Mouse (Mus musculus) G1E (cell line): ENCODE data around the gene Triap1.

Experiments
- CTCF ChIP-seq: IDR thresholded peaks from 2 replicates; pipeline ENCODE4 v1.5.1; 2012; ENCODE audit warnings: low read depth, low read length, inconsistent platforms, mixed read lengths
- GATA1 ChIP-seq: IDR thresholded peaks from 2 replicates; pipeline ENCODE4 v1.6.1; 2012; ENCODE audit warnings: borderline replicate concordance, low read length, inconsistent platforms, mixed read lengths
- GATA2 ChIP-seq: IDR thresholded peaks from 2 replicates; pipeline ENCODE4 v1.6.1; 2012; ENCODE audit warnings: low read depth, low read length, inconsistent platforms, borderline replicate concordance
- POLR2AphosphoS5 ChIP-seq: IDR thresholded peaks from 2 replicates; pipeline ENCODE4 v1.6.1; 2012; ENCODE audit warnings: low read depth, low read length, inconsistent platforms; ENCODE audit not compliant: insufficient replicate concordance
- TAL1 ChIP-seq: conservative IDR thresholded peaks from 2 replicates; pipeline ENCODE4 v1.6.1; 2012; ENCODE audit warnings: low read depth, low read length, inconsistent platforms, mixed read lengths

DNA sequence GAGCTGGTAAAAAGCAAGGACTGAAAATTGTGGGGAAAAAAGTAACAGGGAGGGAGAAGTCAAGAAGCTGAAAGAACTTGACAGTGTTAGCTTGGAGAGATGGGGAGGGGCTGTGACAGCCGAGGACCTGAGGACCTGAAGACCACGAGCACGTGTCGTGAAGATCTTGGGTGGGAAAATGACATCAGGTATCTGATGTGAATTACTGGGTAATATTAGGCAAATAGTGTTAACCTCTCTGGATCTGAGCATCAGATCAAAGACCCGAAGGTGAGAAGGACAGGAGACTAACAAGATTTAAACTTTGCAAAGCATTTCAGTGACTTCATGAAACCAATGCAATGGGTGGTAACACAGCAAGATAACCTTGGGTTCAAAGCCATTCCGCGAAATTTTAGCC lies 1.0 kb upstream of the Triap1 start:
- TF ChIP-seq CTCF = no peak
- TF ChIP-seq GATA1 = no peak
- TF ChIP-seq TAL1 = no peak
- TF ChIP-seq POLR2AphosphoS5 = no peak
- TF ChIP-seq GATA2 = no peak
